ENCODE assay signal across 19 mouse cellular contexts in the genomic region with DNA sequence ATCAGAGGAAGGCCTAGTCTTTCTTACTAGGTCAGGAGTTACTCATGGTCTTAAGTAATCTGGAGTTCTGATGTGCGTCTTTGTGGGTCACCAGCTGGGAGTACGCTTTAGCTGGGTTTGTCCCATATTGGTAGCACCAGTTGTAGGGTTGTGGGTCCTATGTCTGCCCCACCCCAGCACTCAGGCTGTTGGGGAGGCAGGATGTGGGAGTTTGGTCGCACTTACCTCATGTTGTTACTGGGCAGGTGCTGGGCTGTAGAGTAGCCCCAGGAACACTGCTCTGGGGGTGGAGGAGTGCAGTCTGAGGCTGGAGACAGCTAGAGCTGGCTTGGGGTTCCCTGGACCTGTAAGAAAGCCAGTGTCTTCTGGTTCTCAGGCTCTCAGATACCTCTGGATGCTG.
DNase-seq lines count a peak whose midpoint lies in the region; ATAC-seq and TF ChIP-seq lines count a peak whose summit lies in the region.
"Had no signal": no experiment of that assay in that cellular context is flagged by ENCODE, and none has a peak within 500 bp of the region (broad histone marks: within the 10 kb centered on the region; RNA-seq: fewer than 3 reads in every experiment).

No protein-coding gene starts in this region.

- intact Hi-C loops in gastrocnemius, postnatal 36 days (cut with DNase I), result no loop called here

- H3K27ac ChIP-seq in limb, embryonic 10.5 days, result peak overlapping the region; percentile 31; the same call in 1 of the 2 replicates
- H3K27ac ChIP-seq in forebrain, embryonic 13.5 days, result no peak overlapping the region
- no peak overlapping the region for H3K27ac ChIP-seq in intestine, postnatal 0 days (ENCODE audit: low read depth, low read length)
- H3K27ac ChIP-seq: embryonic facial prominence, embryonic 15.5 days; forebrain, embryonic 10.5 days; hindbrain, embryonic 15.5 days had no signal

- DNase-seq in thymus, postnatal 0 days (ENCODE audit: low spot score), result peak; percentile 14
- DNase-seq in thymus, adult 18-20 months, result no peak
- peak; percentile 18 for DNase-seq in limb, embryonic 10.5 days (ENCODE audit: low spot score)
- peak; percentile 24 to 45 for DNase-seq in natural killer cell, adult 2 months (ENCODE audit: low spot score in 2 of 2)
- no peak for DNase-seq in gastrocnemius, postnatal 36 days
- DNase-seq: adrenal gland, postnatal 10 days; B cell, adult 2 months; cerebellum, adult 11-12 months; cerebellum, adult 9-10 months; cerebellum, postnatal 36 days; gastrocnemius, postnatal 14 days had no signal

- WGBS in limb, embryonic 10.5 days, result 86% methylated on average over 3 of the region's 3 CpGs
- WGBS in forebrain, embryonic 13.5 days, result 93% methylated on average over 3 of the region's 3 CpGs
- WGBS in intestine, postnatal 0 days, result 91% methylated on average over 3 of the region's 3 CpGs

- H3K27me3 ChIP-seq in limb, embryonic 10.5 days (ENCODE audit: low read depth, poor library complexity, severe bottlenecking), result no peaks in the 10 kb centered on the region
- no peaks in the 10 kb centered on the region for H3K27me3 ChIP-seq in forebrain, embryonic 13.5 days
- no peaks in the 10 kb centered on the region for H3K27me3 ChIP-seq in intestine, postnatal 0 days (replicated peaks; ENCODE audit: control insufficient read depth, insufficient read depth, low read length)
- H3K27me3 ChIP-seq: embryonic facial prominence, embryonic 15.5 days; heart, embryonic 12.5 days; hindbrain, embryonic 15.5 days had no signal

- H3K4me1 ChIP-seq in limb, embryonic 10.5 days, result peaks cover 10% of the 10 kb centered on the region; the same call in 1 of the 2 replicates
- peaks cover 2% of the 10 kb centered on the region; the same call in 1 of the 2 replicates for H3K4me1 ChIP-seq in forebrain, embryonic 13.5 days
- H3K4me1 ChIP-seq in intestine, postnatal 0 days (replicated peaks; ENCODE audit: control insufficient read depth, insufficient read depth, low read length), result no peaks in the 10 kb centered on the region
- H3K4me1 ChIP-seq: embryonic facial prominence, embryonic 15.5 days; heart, embryonic 12.5 days; hindbrain, embryonic 15.5 days had no signal

- TF ChIP-seq CTCF in intestine, postnatal 0 days (IDR thresholded peaks at IDR 0.05; ENCODE audit: low read depth), result no peak

- no peak for ATAC-seq in forebrain, embryonic 13.5 days
- ATAC-seq in intestine, postnatal 0 days, result no peak
- ATAC-seq: forebrain, embryonic 16.5 days had no signal

- no peaks in the 10 kb centered on the region for H3K9me3 ChIP-seq in limb, embryonic 10.5 days (replicated peaks)
- no peaks in the 10 kb centered on the region for H3K9me3 ChIP-seq in forebrain, embryonic 13.5 days (replicated peaks)
- no peaks in the 10 kb centered on the region for H3K9me3 ChIP-seq in intestine, postnatal 0 days (ENCODE audit: control insufficient read depth)
- H3K9me3 ChIP-seq: embryonic facial prominence, embryonic 15.5 days; hindbrain, embryonic 15.5 days had no signal

- H3K36me3 ChIP-seq in limb, embryonic 10.5 days, result peaks cover 13% of the 10 kb centered on the region; the same call in 1 of the 2 replicates
- H3K36me3 ChIP-seq in forebrain, embryonic 13.5 days (ENCODE audit: poor library complexity, severe bottlenecking), result peaks cover 16% of the 10 kb centered on the region; the same call in 1 of the 2 replicates
- no peaks in the 10 kb centered on the region for H3K36me3 ChIP-seq in intestine, postnatal 0 days (ENCODE audit: control insufficient read depth, insufficient read depth)
- H3K36me3 ChIP-seq: embryonic facial prominence, embryonic 15.5 days; heart, embryonic 12.5 days had no signal

- H3K4me3 ChIP-seq in limb, embryonic 10.5 days, result no peak overlapping the region
- H3K4me3 ChIP-seq in forebrain, embryonic 13.5 days, result no peak overlapping the region
- no peak overlapping the region for H3K4me3 ChIP-seq in intestine, postnatal 0 days (ENCODE audit: low read depth, low read length)
- H3K4me3 ChIP-seq: embryonic facial prominence, embryonic 15.5 days; erythroblast, embryonic 14.5 days; forebrain, embryonic 10.5 days; heart, embryonic 12.5 days; hindbrain, embryonic 15.5 days had no signal

- no peak overlapping the region for H3K9ac ChIP-seq in forebrain, embryonic 13.5 days
- H3K9ac ChIP-seq in intestine, postnatal 0 days (ENCODE audit: low read depth, low read length), result no peak overlapping the region
- H3K9ac ChIP-seq: embryonic facial prominence, embryonic 15.5 days; heart, embryonic 12.5 days; hindbrain, embryonic 15.5 days had no signal

- no peak overlapping the region for H3K4me2 ChIP-seq in forebrain, embryonic 13.5 days
- H3K4me2 ChIP-seq in intestine, postnatal 0 days (replicated peaks; ENCODE audit: low read depth), result no peak overlapping the region
- H3K4me2 ChIP-seq: embryonic facial prominence, embryonic 15.5 days; heart, embryonic 12.5 days; hindbrain, embryonic 15.5 days had no signal

Comparison
In these comparisons a context has a peak if more than half of its experiments do, and no peak if none do; other contexts are left out.
1. DNase-seq: peak in thymus, postnatal 0 days (single experiment), limb, embryonic 10.5 days (single experiment) and natural killer cell, adult 2 months (2 of 2); none in thymus, adult 18-20 months (0 of 2) and gastrocnemius, postnatal 36 days (0 of 2).